Comparison of ENCODE assay signal across 8 mouse cellular contexts in genomic region chr5:149679362-149679761, GRCm38 (mm10). TPM values are rescaled to one million over a fixed set of nuclear protein-coding genes. Genes with fewer than 3 reads are reported as not detected.
DNase-seq lines count a peak whose midpoint lies in the region; ATAC-seq lines count a peak whose summit lies in the region.

No protein-coding gene starts in this region.

- no peak overlapping the region for H3K27ac ChIP-seq in hindbrain, embryonic 15.5 days (replicated peaks)
- H3K27ac ChIP-seq in midbrain, embryonic 11.5 days (ENCODE audit: low read depth, low read length): no peak overlapping the region

- 11% methylated on average over 12 of the region's 12 CpGs for WGBS in hindbrain, embryonic 15.5 days
- WGBS in midbrain, embryonic 11.5 days: 8% methylated on average over 12 of the region's 12 CpGs

- H3K27me3 ChIP-seq in hindbrain, embryonic 15.5 days: no peaks in the 10 kb centered on the region
- no peaks in the 10 kb centered on the region for H3K27me3 ChIP-seq in midbrain, embryonic 11.5 days (ENCODE audit: control insufficient read depth, insufficient read depth, low read length)

- peak overlapping the region; percentile 67; the same call in 1 of the 2 replicates for H3K9ac ChIP-seq in hindbrain, embryonic 15.5 days
- peak overlapping the region; percentile 87 for H3K9ac ChIP-seq in midbrain, embryonic 11.5 days (ENCODE audit: low read length)

- intact Hi-C loops in left cerebral cortex, postnatal 4 days (cut with DNase I): loop anchor here (10.0 kb wide), 1 partner anchor 335 kb away; the partner anchor contains the start of gene Rxfp2
- intact Hi-C loops in left cerebral cortex, postnatal 25 days (cut with DNase I): no loop called here

- peak; percentile 12 for DNase-seq in left cerebral cortex, postnatal 4 days
- no peak for DNase-seq in left cerebral cortex, adult 11 months (ENCODE audit: low spot score)
- peak; percentile 41 for DNase-seq in embryo, embryonic 11 days
- DNase-seq in midbrain, embryonic 11.5 days (ENCODE audit: low spot score, missing footprints): no peak
- no peak for DNase-seq in spleen, postnatal 4 days (ENCODE audit: low spot score in 2 of 2)
- DNase-seq in left cerebral cortex, postnatal 25 days (ENCODE audit: low spot score in 2 of 2): no peak
- DNase-seq in spleen, adult 12 weeks (ENCODE audit: low spot score): no peak

- H3K4me2 ChIP-seq in hindbrain, embryonic 15.5 days: peak overlapping the region; percentile 98
- H3K4me2 ChIP-seq in midbrain, embryonic 11.5 days: peak overlapping the region; percentile 96

- H3K36me3 ChIP-seq in hindbrain, embryonic 15.5 days: no peaks in the 10 kb centered on the region
- no peaks in the 10 kb centered on the region for H3K36me3 ChIP-seq in midbrain, embryonic 11.5 days (ENCODE audit: control insufficient read depth, insufficient read depth, low read length)

- H3K4me1 ChIP-seq in hindbrain, embryonic 15.5 days (replicated peaks): peaks cover 15% of the 10 kb centered on the region
- H3K4me1 ChIP-seq in midbrain, embryonic 11.5 days (ENCODE audit: control insufficient read depth, insufficient read depth, low read length): peaks cover 9% of the 10 kb centered on the region; the same call in 1 of the 2 replicates

- no peaks in the 10 kb centered on the region for H3K9me3 ChIP-seq in hindbrain, embryonic 15.5 days
- no peaks in the 10 kb centered on the region for H3K9me3 ChIP-seq in midbrain, embryonic 11.5 days (ENCODE audit: control insufficient read depth, low read length)

- peak overlapping the region; percentile 77 for H3K4me3 ChIP-seq in hindbrain, embryonic 15.5 days
- peak overlapping the region; percentile 74 for H3K4me3 ChIP-seq in midbrain, embryonic 11.5 days (ENCODE audit: low read depth, low read length)

- ATAC-seq in hindbrain, embryonic 15.5 days (ENCODE audit: low FRiP score, low read depth): 0 out of 2 replicates have a peak, but pooled peaks have one; percentile 23
- ATAC-seq in midbrain, embryonic 11.5 days (ENCODE audit: low FRiP score): peak; percentile 8; the same call in 1 of the 2 replicates

RNA-seq across cellular contexts. Expression of gene B3glct, which starts 1.3 kb away (rescaled TPM):
- 10 to 100 TPM; 27.0 to 33.5 TPM for total RNA-seq in left cerebral cortex, postnatal 4 days (2021)
- polyA plus RNA-seq in hindbrain, embryonic 15.5 days (2015; fragmentation: Nextera tagmentation; extraction: Ambion mirVana): 14.8 TPM in 2 replicates
- 16.0 and 18.7 TPM in 2 replicates for polyA plus RNA-seq in midbrain, embryonic 11.5 days (2014; fragmentation: Nextera tagmentation; extraction: Ambion mirVana)
- 10 to 100 TPM; 14.8 to 16.3 TPM for total RNA-seq in left cerebral cortex, postnatal 25 days (2021)

RNA-seq across cellular contexts. Expression of gene Hsph1, which starts 43.2 kb away (rescaled TPM):
- 100 to 1,000 TPM; 178 to 180 TPM for total RNA-seq in left cerebral cortex, postnatal 4 days (2021)
- polyA plus RNA-seq in hindbrain, embryonic 15.5 days (2015; fragmentation: Nextera tagmentation; extraction: Ambion mirVana): 97.4 and 97.6 TPM in 2 replicates
- polyA plus RNA-seq in midbrain, embryonic 11.5 days (2014; fragmentation: Nextera tagmentation; extraction: Ambion mirVana): 131 and 145 TPM in 2 replicates
- 100 to 1,000 TPM; 388 to 390 TPM for total RNA-seq in left cerebral cortex, postnatal 25 days (2021)

Comparison
In these comparisons a context has a peak if more than half of its experiments do, and no peak if none do; other contexts are left out.
1. DNase-seq: peak in left cerebral cortex, postnatal 4 days (single experiment) and embryo, embryonic 11 days (single experiment); none in left cerebral cortex, adult 11 months (single experiment), midbrain, embryonic 11.5 days (single experiment), spleen, postnatal 4 days (0 of 2), left cerebral cortex, postnatal 25 days (0 of 2) and spleen, adult 12 weeks (single experiment).